15 mouse cellular contexts compared by ENCODE assay signal in the genomic region with DNA sequence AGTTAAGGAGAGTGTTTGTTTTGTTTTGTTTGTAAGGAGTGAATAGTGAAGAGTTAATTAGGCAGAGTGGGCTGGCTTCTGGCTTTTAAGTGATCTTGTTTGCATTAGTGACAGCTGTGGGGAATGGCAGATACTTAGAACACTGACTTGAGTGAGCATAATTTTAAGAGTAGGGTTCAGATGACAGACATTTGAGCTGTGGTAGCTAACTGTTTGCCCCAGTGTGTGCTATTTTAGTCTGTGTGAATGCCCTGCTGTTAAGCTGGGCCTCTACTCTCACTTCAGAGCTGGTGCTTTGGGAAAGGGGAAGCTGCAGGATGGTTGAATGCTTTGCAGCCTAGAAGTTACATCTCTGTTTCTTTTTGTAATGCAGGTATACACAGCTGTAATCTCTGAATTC. TPM values are rescaled to one million over a fixed set of nuclear protein-coding genes. Genes with fewer than 3 reads are reported as not detected.
DNase-seq lines count a peak whose midpoint lies in the region; ATAC-seq and TF ChIP-seq lines count a peak whose summit lies in the region.
"Had no signal": no experiment of that assay in that cellular context is flagged by ENCODE, and none has a peak within 500 bp of the region (broad histone marks: within the 10 kb centered on the region; RNA-seq: fewer than 3 reads in every experiment).

No protein-coding gene starts in this region.

- H3K27ac ChIP-seq in gastrocnemius, adult 2 months, result peak overlapping the region; percentile 90
- H3K27ac ChIP-seq in heart, embryonic 14.5 days (replicated peaks in 1 of 2; ENCODE audit: control insufficient read depth in 1 of 2, insufficient read depth in 1 of 2, low read depth in 2 of 2, low read length in 2 of 2), result peak overlapping the region; percentile 85 to 92
- H3K27ac ChIP-seq in embryonic facial prominence, embryonic 15.5 days (replicated peaks), result peak overlapping the region; percentile 48; the same call in 1 of the 2 replicates
- no peak overlapping the region for H3K27ac ChIP-seq in layer of hippocampus, adult 2 months
- H3K27ac ChIP-seq: midbrain, embryonic 12.5 days had no signal

- TF ChIP-seq CTCF in gastrocnemius, adult 2 months (IDR thresholded peaks at IDR 0.05), result no peak
- TF ChIP-seq CTCF in brain, embryonic 14.5 days (IDR thresholded peaks at IDR 0.05; ENCODE audit: borderline replicate concordance, extremely low read depth, insufficient read depth, insufficient read length), result no peak
- no peak for TF ChIP-seq CTCF in layer of hippocampus, adult 2 months (conservative IDR thresholded peaks at IDR 0.05)

- no peaks in the 10 kb centered on the region for H3K9me3 ChIP-seq in heart, embryonic 14.5 days (ENCODE audit: control insufficient read depth, low read length)
- no peaks in the 10 kb centered on the region for H3K9me3 ChIP-seq in embryonic facial prominence, embryonic 15.5 days (replicated peaks)
- H3K9me3 ChIP-seq: midbrain, embryonic 12.5 days had no signal

- H3K9ac ChIP-seq in heart, embryonic 14.5 days (ENCODE audit: low read length), result peak overlapping the region; percentile 55
- no peak overlapping the region for H3K9ac ChIP-seq in embryonic facial prominence, embryonic 15.5 days
- H3K9ac ChIP-seq: midbrain, embryonic 12.5 days had no signal

- no peak for TF ChIP-seq POLR2A in brain, embryonic 14.5 days (IDR thresholded peaks at IDR 0.05; ENCODE audit: borderline replicate concordance, extremely low read depth, insufficient read depth, insufficient read length, poor library complexity, severe bottlenecking)

- peak overlapping the region; percentile 52 for H3K4me2 ChIP-seq in heart, embryonic 14.5 days (ENCODE audit: low read length)
- no peak overlapping the region for H3K4me2 ChIP-seq in embryonic facial prominence, embryonic 15.5 days (replicated peaks)
- H3K4me2 ChIP-seq: midbrain, embryonic 12.5 days had no signal

- DNase-seq in gastrocnemius, adult 2 months, result no peak
- DNase-seq in gastrocnemius, postnatal 36 days, result no peak
- no peak for DNase-seq in heart, postnatal 36 days
- DNase-seq in brain, embryonic 14.5 days (ENCODE audit: low read depth), result peak; percentile 50
- no peak for DNase-seq in layer of hippocampus, adult 2 months (ENCODE audit: low spot score in 2 of 2)
- DNase-seq: adrenal gland, adult 2 months; cerebellum, postnatal 10 days; layer of hippocampus, postnatal 36 days; liver; lung, adult 2 months; thymus, postnatal 25 days had no signal

- intact Hi-C loops in gastrocnemius, adult 2 months (cut with DNase I), result no loop called here
- intact Hi-C loops in gastrocnemius, postnatal 36 days (cut with DNase I), result no loop called here
- intact Hi-C loops in heart, postnatal 36 days (cut with DNase I), result loop anchor here (1.0 kb wide), 1 partner anchor 80 kb away; the partner anchor contains the start of gene Tgm2

- peaks cover 65% of the 10 kb centered on the region for H3K36me3 ChIP-seq in heart, embryonic 14.5 days (ENCODE audit: control insufficient read depth, insufficient read depth, low read length)
- peaks cover 43% of the 10 kb centered on the region for H3K36me3 ChIP-seq in embryonic facial prominence, embryonic 15.5 days

- H3K4me1 ChIP-seq in heart, embryonic 14.5 days (ENCODE audit: control insufficient read depth in 2 of 2, insufficient read depth in 2 of 2, low read length in 2 of 2), result peaks cover 17 to 47% of the 10 kb centered on the region in 2 experiments
- peaks cover 12% of the 10 kb centered on the region; the same call in 1 of the 2 replicates for H3K4me1 ChIP-seq in embryonic facial prominence, embryonic 15.5 days
- H3K4me1 ChIP-seq: midbrain, embryonic 12.5 days had no signal

- H3K27me3 ChIP-seq in heart, embryonic 14.5 days (ENCODE audit: control insufficient read depth, insufficient read depth, low read length), result no peaks in the 10 kb centered on the region
- no peaks in the 10 kb centered on the region for H3K27me3 ChIP-seq in embryonic facial prominence, embryonic 15.5 days
- H3K27me3 ChIP-seq: midbrain, embryonic 12.5 days had no signal

- peak overlapping the region; percentile 42 for H3K4me3 ChIP-seq in gastrocnemius, adult 2 months
- H3K4me3 ChIP-seq in heart, embryonic 14.5 days (ENCODE audit: control insufficient read depth in 1 of 2, insufficient read depth in 1 of 2, low read depth in 1 of 2, low read length in 2 of 2), result no peak overlapping the region
- H3K4me3 ChIP-seq in embryonic facial prominence, embryonic 15.5 days (replicated peaks), result no peak overlapping the region
- H3K4me3 ChIP-seq in layer of hippocampus, adult 2 months, result no peak overlapping the region
- H3K4me3 ChIP-seq: midbrain, embryonic 12.5 days had no signal

- ATAC-seq in heart, embryonic 14.5 days (ENCODE audit: insufficient number of reproducible peaks, insufficient read depth, low FRiP score, low read depth), result peak; percentile 17; the same call in 1 of the 2 replicates
- ATAC-seq in embryonic facial prominence, embryonic 15.5 days (ENCODE audit: insufficient number of reproducible peaks, low FRiP score, low TSS enrichment, low read depth), result peak; percentile 76
- ATAC-seq: CD4-positive, CD25-positive, alpha-beta regulatory T cell, adult 4 months had no signal

RNA-seq across cellular contexts. Expression of gene Rprd1b, which starts 38.2 kb away (rescaled TPM):
- total RNA-seq in gastrocnemius, adult 2 months (2021), result 10 to 100 TPM; 30.2 to 31.9 TPM
- 10 to 100 TPM; 20.8 to 23.9 TPM for total RNA-seq in gastrocnemius, postnatal 36 days (2021)
- 25.8 and 28.4 TPM in 2 replicates for polyA plus RNA-seq in heart, embryonic 14.5 days (2014; fragmentation: Nextera tagmentation; extraction: Ambion mirVana)
- 10 to 100 TPM; 28.3 to 37.7 TPM for total RNA-seq in heart, postnatal 36 days (2021)
- polyA plus RNA-seq in brain, embryonic 14.5 days (2012; rRNA removed), result 25.8 and 27.9 TPM in 2 replicates
- 40.5 and 43.4 TPM in 2 replicates for polyA plus RNA-seq in embryonic facial prominence, embryonic 15.5 days (2015; fragmentation: Nextera tagmentation; extraction: Ambion mirVana)
- 10 to 100 TPM; 48.9 to 57.2 TPM for total RNA-seq in layer of hippocampus, adult 2 months (2021)

RNA-seq across cellular contexts. Expression of gene Tti1, which starts 38.2 kb away (rescaled TPM):
- 10 to 100 TPM; 21.3 to 23.0 TPM for total RNA-seq in gastrocnemius, adult 2 months (2021)
- total RNA-seq in gastrocnemius, postnatal 36 days (2021), result 10 to 100 TPM; 14.5 to 18.3 TPM
- polyA plus RNA-seq in heart, embryonic 14.5 days (2014; fragmentation: Nextera tagmentation; extraction: Ambion mirVana), result 23.5 and 24.4 TPM in 2 replicates
- total RNA-seq in heart, postnatal 36 days (2021), result 10 to 100 TPM; 22.8 to 22.9 TPM
- 21.4 and 22.3 TPM in 2 replicates for polyA plus RNA-seq in brain, embryonic 14.5 days (2012; rRNA removed)
- polyA plus RNA-seq in embryonic facial prominence, embryonic 15.5 days (2015; fragmentation: Nextera tagmentation; extraction: Ambion mirVana), result 21.0 and 24.6 TPM in 2 replicates
- 10 to 100 TPM; 21.1 to 23.6 TPM for total RNA-seq in layer of hippocampus, adult 2 months (2021)
